Mouse (Mus musculus) liver, adult 2 months (tissue): ENCODE data around the gene Bcas3.

ENCODE experiments used
- CTCF ChIP-seq: fragments of 200-500 bp; IDR thresholded peaks from 2 replicates; pipeline ENCODE4 v1.5.1; 2011; ENCODE audit warnings: low read depth, low read length, control low read depth
- POLR2A ChIP-seq: fragments of 200-500 bp; IDR thresholded peaks from 2 replicates; pipeline ENCODE4 v1.6.1; 2011; ENCODE audit warnings: low read length, control low read depth; ENCODE audit not compliant: insufficient read depth; ENCODE audit errors: extremely low read depth

DNA sequence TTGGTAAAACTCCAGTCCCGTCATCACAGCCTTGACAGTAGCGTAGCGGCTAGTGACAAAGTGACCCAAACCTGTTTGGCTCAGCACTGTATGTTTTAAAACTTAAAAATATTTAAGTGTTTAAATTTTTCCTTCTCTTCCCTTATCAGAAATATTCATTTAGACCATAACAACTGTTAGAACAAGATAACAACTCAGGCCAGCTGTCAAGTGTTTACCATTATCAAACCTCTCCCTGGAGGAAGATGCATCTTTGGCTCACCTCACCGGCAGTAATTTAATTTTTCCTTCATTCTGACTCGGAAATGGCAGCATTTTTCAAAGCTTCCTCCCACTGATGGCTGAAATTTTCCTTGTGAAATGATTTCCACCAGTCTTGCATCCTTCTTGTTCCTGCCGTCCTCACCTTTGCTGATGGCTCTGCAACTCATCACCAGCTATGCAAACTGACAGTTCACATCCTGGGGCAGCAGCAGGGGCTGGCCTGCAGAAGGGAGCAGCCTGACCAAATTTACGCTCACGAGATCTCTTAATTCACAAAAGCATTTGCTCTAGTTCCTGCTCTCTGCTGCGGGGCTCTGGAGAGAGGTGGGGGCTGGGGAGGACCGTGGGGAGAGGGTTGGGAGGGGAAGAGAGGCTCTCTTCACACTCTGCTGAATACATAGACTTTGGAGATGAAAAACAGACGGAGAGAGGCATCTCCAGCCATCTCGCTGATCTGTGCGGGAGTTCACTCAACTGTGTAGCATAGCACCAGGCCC, 275.5 kb downstream of the Bcas3 start:
- TF ChIP-seq POLR2A = no peak
- no peak for TF ChIP-seq CTCF
